ENCODE assay signal across 31 mouse cellular contexts in genomic region chr17:42608270-42608669, GRCm38 (mm10). TPM values are rescaled to one million over a fixed set of nuclear protein-coding genes. Genes with fewer than 3 reads are reported as not detected.
DNase-seq lines count a peak whose midpoint lies in the region; ATAC-seq and TF ChIP-seq lines count a peak whose summit lies in the region.
"Had no signal": no experiment of that assay in that cellular context is flagged by ENCODE, and none has a peak within 500 bp of the region (broad histone marks: within the 10 kb centered on the region; RNA-seq: fewer than 3 reads in every experiment).

No protein-coding gene starts in this region.

- no peaks in the 10 kb centered on the region for H3K9me3 ChIP-seq in forebrain, embryonic 14.5 days (replicated peaks; ENCODE audit: control insufficient read depth, low read length)
- no peaks in the 10 kb centered on the region for H3K9me3 ChIP-seq in forebrain, embryonic 11.5 days (ENCODE audit: control insufficient read depth, low read length)
- no peaks in the 10 kb centered on the region for H3K9me3 ChIP-seq in kidney, postnatal 0 days (replicated peaks; ENCODE audit: low read length)
- no peaks in the 10 kb centered on the region for H3K9me3 ChIP-seq in midbrain, postnatal 0 days (ENCODE audit: low read length)
- H3K9me3 ChIP-seq: embryonic facial prominence, embryonic 12.5 days; hindbrain, embryonic 10.5 days; midbrain, embryonic 12.5 days had no signal

- H3K9ac ChIP-seq in forebrain, embryonic 14.5 days (ENCODE audit: low read length): no peak overlapping the region
- H3K9ac ChIP-seq in forebrain, embryonic 11.5 days (ENCODE audit: low read length): no peak overlapping the region
- H3K9ac ChIP-seq in kidney, postnatal 0 days (ENCODE audit: low read depth, low read length): no peak overlapping the region
- no peak overlapping the region for H3K9ac ChIP-seq in midbrain, postnatal 0 days (replicated peaks; ENCODE audit: low read length, poor library complexity, severe bottlenecking)
- H3K9ac ChIP-seq: embryonic facial prominence, embryonic 12.5 days; midbrain, embryonic 12.5 days had no signal

- DNase-seq in forebrain, embryonic 14.5 days (ENCODE audit: low spot score): peak; percentile 34
- DNase-seq in forebrain, embryonic 11.5 days (ENCODE audit: low spot score): no peak
- peak; percentile 66 for DNase-seq in kidney, postnatal 0 days (ENCODE audit: low spot score)
- DNase-seq in kidney, adult 18-20 months: no peak
- peak; percentile 72 for DNase-seq in embryo, embryonic 10 days (ENCODE audit: low spot score)
- DNase-seq in midbrain, postnatal 0 days (ENCODE audit: low spot score): peak; percentile 27
- no peak for DNase-seq in spleen, postnatal 4 days (ENCODE audit: low spot score in 2 of 2)
- no peak for DNase-seq in urinary bladder, adult 2 months (ENCODE audit: low spot score)
- DNase-seq: adrenal gland, postnatal 10 days; cerebellum, adult 11-12 months; cerebellum, postnatal 14 days; lung, adult 2 months; lung, postnatal 4 days; right cerebral cortex, postnatal 4 days had no signal

- no peaks in the 10 kb centered on the region for H3K4me1 ChIP-seq in forebrain, embryonic 14.5 days (ENCODE audit: control insufficient read depth, insufficient read depth, low read length)
- H3K4me1 ChIP-seq in forebrain, embryonic 11.5 days (replicated peaks; ENCODE audit: control insufficient read depth, insufficient read depth, low read length): 0 out of 2 replicates have a peak, but pooled peaks cover 3% of the 10 kb centered on the region
- H3K4me1 ChIP-seq in kidney, postnatal 0 days (replicated peaks; ENCODE audit: insufficient read depth, low read length): no peaks in the 10 kb centered on the region
- no peaks in the 10 kb centered on the region for H3K4me1 ChIP-seq in midbrain, postnatal 0 days (ENCODE audit: insufficient read depth, low read length)

- H3K36me3 ChIP-seq in forebrain, embryonic 14.5 days (ENCODE audit: control insufficient read depth, insufficient read depth, low read length): no peaks in the 10 kb centered on the region
- no peaks in the 10 kb centered on the region for H3K36me3 ChIP-seq in forebrain, embryonic 11.5 days (ENCODE audit: control insufficient read depth, insufficient read depth, low read length)
- H3K36me3 ChIP-seq in kidney, postnatal 0 days (ENCODE audit: insufficient read depth, low read length): no peaks in the 10 kb centered on the region
- H3K36me3 ChIP-seq in midbrain, postnatal 0 days (ENCODE audit: insufficient read depth, low read length): no peaks in the 10 kb centered on the region
- H3K36me3 ChIP-seq: embryonic facial prominence, embryonic 12.5 days; G1E; hindbrain, embryonic 10.5 days; midbrain, embryonic 12.5 days had no signal

- no peak overlapping the region for H3K4me3 ChIP-seq in forebrain, embryonic 14.5 days (ENCODE audit: low read depth, low read length)
- no peak overlapping the region for H3K4me3 ChIP-seq in forebrain, embryonic 11.5 days (ENCODE audit: low read depth, low read length)
- no peak overlapping the region for H3K4me3 ChIP-seq in kidney, postnatal 0 days (replicated peaks; ENCODE audit: low read depth, low read length)
- no peak overlapping the region for H3K4me3 ChIP-seq in midbrain, postnatal 0 days (ENCODE audit: low read depth, low read length)
- H3K4me3 ChIP-seq: embryonic facial prominence, embryonic 12.5 days; hindbrain, embryonic 10.5 days; midbrain, embryonic 12.5 days had no signal

- no peaks in the 10 kb centered on the region for H3K27me3 ChIP-seq in forebrain, embryonic 14.5 days (replicated peaks; ENCODE audit: control insufficient read depth, insufficient read depth, low read length)
- no peaks in the 10 kb centered on the region for H3K27me3 ChIP-seq in forebrain, embryonic 11.5 days (ENCODE audit: control insufficient read depth, insufficient read depth, low read length)
- no peaks in the 10 kb centered on the region for H3K27me3 ChIP-seq in kidney, postnatal 0 days (ENCODE audit: insufficient read depth, low read length)
- no peaks in the 10 kb centered on the region for H3K27me3 ChIP-seq in midbrain, postnatal 0 days (ENCODE audit: insufficient read depth, low read length)
- H3K27me3 ChIP-seq: embryonic facial prominence, embryonic 12.5 days; midbrain, embryonic 12.5 days had no signal

- WGBS in forebrain, embryonic 14.5 days: 8% methylated on average over 3 of the region's 3 CpGs
- 19% methylated on average over 3 of the region's 3 CpGs for WGBS in forebrain, embryonic 11.5 days
- WGBS in kidney, postnatal 0 days: 25% methylated on average over 3 of the region's 3 CpGs
- WGBS in midbrain, postnatal 0 days: 28% methylated on average over 3 of the region's 3 CpGs

- no peak overlapping the region for H3K27ac ChIP-seq in forebrain, embryonic 14.5 days (ENCODE audit: low read depth, low read length)
- H3K27ac ChIP-seq in forebrain, embryonic 11.5 days (ENCODE audit: low read depth, low read length): no peak overlapping the region
- no peak overlapping the region for H3K27ac ChIP-seq in kidney, postnatal 0 days
- no peak overlapping the region for H3K27ac ChIP-seq in midbrain, postnatal 0 days (ENCODE audit: low read depth, low read length)
- H3K27ac ChIP-seq: embryonic facial prominence, embryonic 12.5 days; hindbrain, embryonic 10.5 days; midbrain, embryonic 12.5 days; stomach, postnatal 0 days had no signal

- no peak for ATAC-seq in forebrain, embryonic 14.5 days
- no peak for ATAC-seq in forebrain, embryonic 11.5 days (replicated peaks; ENCODE audit: low FRiP score)
- peak; percentile 44; the same call in 1 of the 2 replicates for ATAC-seq in kidney, postnatal 0 days (replicated peaks; ENCODE audit: low FRiP score, low read depth)
- ATAC-seq in midbrain, postnatal 0 days (ENCODE audit: low FRiP score): no peak
- ATAC-seq: activated CD4-positive, CD25-positive, alpha-beta regulatory T cell, adult 4 months; intestine, postnatal 0 days had no signal

- no peak overlapping the region for H3K4me2 ChIP-seq in forebrain, embryonic 14.5 days (ENCODE audit: low read length)
- H3K4me2 ChIP-seq in forebrain, embryonic 11.5 days (ENCODE audit: low read depth, low read length, severe bottlenecking): no peak overlapping the region
- H3K4me2 ChIP-seq in kidney, postnatal 0 days (ENCODE audit: low read length): no peak overlapping the region
- no peak overlapping the region for H3K4me2 ChIP-seq in midbrain, postnatal 0 days (ENCODE audit: low read depth, low read length, poor library complexity, severe bottlenecking)
- H3K4me2 ChIP-seq: embryonic facial prominence, embryonic 12.5 days; liver, embryonic 11.5 days; midbrain, embryonic 12.5 days had no signal

- TF ChIP-seq CTCF in kidney, postnatal 0 days (IDR thresholded peaks at IDR 0.05; ENCODE audit: low read depth): no peak
- TF ChIP-seq CTCF in midbrain, postnatal 0 days (IDR thresholded peaks at IDR 0.05): no peak

RNA-seq across cellular contexts. Expression of gene Opn5, which starts 2.9 kb away (rescaled TPM):
- polyA plus RNA-seq in forebrain, embryonic 14.5 days (2014; fragmentation: Nextera tagmentation; extraction: Ambion mirVana): not detected in 2 replicates
- polyA plus RNA-seq in forebrain, embryonic 11.5 days (2014; fragmentation: Nextera tagmentation; extraction: Ambion mirVana): not detected in 2 replicates
- 0.08 and 0.14 TPM in 2 replicates for polyA plus RNA-seq in kidney, postnatal 0 days (2015; fragmentation: Nextera tagmentation; extraction: Ambion mirVana)
- 0.24 and 0.38 TPM in 2 replicates for total RNA-seq in midbrain, postnatal 0 days (2014; rRNA removed)
- polyA plus RNA-seq in midbrain, postnatal 0 days (2015; fragmentation: Nextera tagmentation; extraction: Ambion mirVana): 0.11 TPM in 1 of 2 replicates, not detected in the other
- 0.04 TPM in 1 of 2 replicates, not detected in the other for polyA plus RNA-seq in urinary bladder, adult 2 months (2012; rRNA removed)
- total RNA-seq: adrenal gland, postnatal 10 days; G1E; gastrocnemius, adult 18-20 months; gastrocnemius, postnatal 4 days; layer of hippocampus, postnatal 10 days; left cerebral cortex, adult 8-10 months; neutrophil, adult 5-6 weeks had no signal
- polyA plus RNA-seq: activated CD4-positive, CD25-positive, alpha-beta regulatory T cell, adult 4 months; embryonic facial prominence, embryonic 12.5 days; G1E; heart, postnatal 0 days; intestine, postnatal 0 days; large intestine, adult 2 months; limb, embryonic 11.5 days; liver, embryonic 11.5 days; lung, adult 2 months; stomach, postnatal 0 days; thymus, postnatal 0 days had no signal

Comparison
In these comparisons a context has a peak if more than half of its experiments do, and no peak if none do; other contexts are left out.
1. DNase-seq: peak in forebrain, embryonic 14.5 days (single experiment), kidney, postnatal 0 days (single experiment), embryo, embryonic 10 days (single experiment) and midbrain, postnatal 0 days (single experiment); none in forebrain, embryonic 11.5 days (single experiment), kidney, adult 18-20 months (single experiment), spleen, postnatal 4 days (0 of 2) and urinary bladder, adult 2 months (single experiment).